Mouse (Mus musculus) ES-E14 (cell line): Measurements from ENCODE around the gene Ensa.

ENCODE experiments used
- CHD2 ChIP-seq: IDR thresholded peaks from 2 replicates; pipeline ENCODE4 v1.6.1; 2014; ENCODE audit warnings: mild to moderate bottlenecking, low read depth, low read length, inconsistent platforms
- HCFC1 ChIP-seq: IDR thresholded peaks from 2 replicates; pipeline ENCODE4 v1.6.1; 2012; ENCODE audit warnings: low read length, inconsistent platforms, borderline replicate concordance; ENCODE audit not compliant: insufficient read depth
- MAFK ChIP-seq: IDR thresholded peaks from 2 replicates; pipeline ENCODE4 v1.6.1; 2014; ENCODE audit warnings: mild to moderate bottlenecking, low read depth, low read length, inconsistent platforms; ENCODE audit not compliant: insufficient read depth

GRCm38 (mm10) chr3:95667521-95667920 lies 42.7 kb downstream of the Ensa start:
- TF ChIP-seq HCFC1 (no peak), CHD2 (no peak), MAFK (no peak)
